Mouse (Mus musculus): ENCODE results near the gene Cd82.

The Cd82 gene

GRCm38 (mm10) chr2:93462760-93463159 lies at the start of gene Cd82:
Gene Cd82 (minus strand): TSS chr2:93463140.
- peak; percentile 69 to 84 for DNase-seq

GRCm38 (mm10) chr2:93512130-93512529 lies 49.2 kb upstream of the Cd82 start:
- DNase-seq = no peak

- DNase-seq = no peak
Observed at GRCm38 (mm10) chr2:93510839-93511238, 47.9 kb upstream of the Cd82 start.

- DNase-seq = no peak
Observed at GRCm38 (mm10) chr2:93509777-93510750, 47.1 kb upstream of the Cd82 start.

GRCm38 (mm10) chr2:93505091-93505490 lies 42.2 kb upstream of the Cd82 start:
- no peak for DNase-seq

- DNase-seq = no peak
Observed at GRCm38 (mm10) chr2:93503353-93503752, 40.4 kb upstream of the Cd82 start.

GRCm38 (mm10) chr2:93501303-93501702 lies 38.4 kb upstream of the Cd82 start:
- DNase-seq = no peak

- DNase-seq = no peak
Observed at GRCm38 (mm10) chr2:93497221-93497620, 34.3 kb upstream of the Cd82 start.

- DNase-seq = no peak
Observed at GRCm38 (mm10) chr2:93495170-93495569, 32.2 kb upstream of the Cd82 start.

GRCm38 (mm10) chr2:93493541-93493940 lies 30.6 kb upstream of the Cd82 start:
- DNase-seq = no peak

GRCm38 (mm10) chr2:93490516-93490915 lies 27.6 kb upstream of the Cd82 start:
- no peak for DNase-seq

GRCm38 (mm10) chr2:93488911-93489587 lies 26.1 kb upstream of the Cd82 start:
- DNase-seq = no peak

- no peak for DNase-seq
Observed at GRCm38 (mm10) chr2:93485459-93485858, 22.5 kb upstream of the Cd82 start.

GRCm38 (mm10) chr2:93482036-93482644 lies 19.2 kb upstream of the Cd82 start:
- DNase-seq = no peak

GRCm38 (mm10) chr2:93478744-93479143 lies 15.8 kb upstream of the Cd82 start:
- DNase-seq = no peak

GRCm38 (mm10) chr2:93477519-93477918 lies 14.6 kb upstream of the Cd82 start:
- DNase-seq = peak; percentile 69 to 78

GRCm38 (mm10) chr2:93476487-93476886 lies 13.5 kb upstream of the Cd82 start:
- DNase-seq = no peak

GRCm38 (mm10) chr2:93475040-93475439 lies 12.1 kb upstream of the Cd82 start:
- peak; percentile 90 to 94 for DNase-seq

GRCm38 (mm10) chr2:93473915-93474314 lies 11.0 kb upstream of the Cd82 start:
- DNase-seq = no peak

- peak; percentile 80 to 92 for DNase-seq
Observed at GRCm38 (mm10) chr2:93470849-93471576, 8.1 kb upstream of the Cd82 start.

- peak; percentile 84 to 86 for DNase-seq
Observed at GRCm38 (mm10) chr2:93470127-93470526, 7.2 kb upstream of the Cd82 start.

GRCm38 (mm10) chr2:93469118-93469517 lies 6.2 kb upstream of the Cd82 start:
- DNase-seq = peak; percentile 58 to 70

GRCm38 (mm10) chr2:93466314-93466713 lies 3.4 kb upstream of the Cd82 start:
- DNase-seq = no peak
